Comparison of ENCODE assay signal across 29 mouse cellular contexts in the genomic region with DNA sequence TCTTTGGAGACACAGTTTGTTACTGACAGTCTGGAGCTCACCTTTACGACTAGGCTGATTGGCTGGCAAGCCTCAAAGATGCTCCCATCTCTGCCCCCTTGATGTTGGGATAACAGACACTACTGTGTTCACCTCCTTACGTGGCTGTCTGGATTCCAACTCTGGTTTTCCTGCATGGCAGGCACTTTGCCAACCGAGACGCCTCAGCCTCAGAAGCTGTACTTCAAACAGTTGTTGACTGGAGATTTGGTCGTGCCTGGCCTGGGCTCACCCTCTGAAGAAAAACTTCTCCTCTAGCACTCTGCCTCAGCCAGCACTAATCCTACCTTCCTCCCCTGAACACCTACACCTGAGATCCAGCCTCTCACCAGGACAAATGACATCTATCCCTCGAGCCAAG. TPM values are rescaled to one million over a fixed set of nuclear protein-coding genes. Genes with fewer than 3 reads are reported as not detected.
"Had no signal": no experiment of that assay in that cellular context is flagged by ENCODE, and none has a peak within 500 bp of the region (broad histone marks: within the 10 kb centered on the region; RNA-seq: fewer than 3 reads in every experiment).

No protein-coding gene starts in this region.

- H3K4me3 ChIP-seq: heart, embryonic 10.5 days; heart, embryonic 12.5 days; hindbrain, embryonic 10.5 days; hindbrain, embryonic 12.5 days; intestine, embryonic 15.5 days; kidney, embryonic 15.5 days; layer of hippocampus, adult 2 months; left cerebral cortex, adult 2 months; limb, embryonic 13.5 days; liver, embryonic 13.5 days; liver, embryonic 15.5 days had no signal

- H3K36me3 ChIP-seq: heart, embryonic 10.5 days; heart, embryonic 12.5 days; hindbrain, embryonic 10.5 days; hindbrain, embryonic 12.5 days; intestine, embryonic 15.5 days; kidney, embryonic 15.5 days; limb, embryonic 13.5 days; liver, embryonic 13.5 days; liver, embryonic 15.5 days had no signal

- H3K27ac ChIP-seq: heart, embryonic 10.5 days; hindbrain, embryonic 10.5 days; hindbrain, embryonic 12.5 days; hindbrain, embryonic 14.5 days; intestine, embryonic 15.5 days; kidney, embryonic 15.5 days; kidney, postnatal 0 days; layer of hippocampus, adult 2 months; left cerebral cortex, adult 2 months; liver, embryonic 13.5 days; liver, embryonic 15.5 days had no signal

- H3K9ac ChIP-seq: heart, embryonic 12.5 days; hindbrain, embryonic 12.5 days; hindbrain, embryonic 14.5 days; intestine, embryonic 15.5 days; kidney, embryonic 15.5 days; limb, embryonic 13.5 days; liver, embryonic 13.5 days; liver, embryonic 15.5 days had no signal

- ATAC-seq: hindbrain, embryonic 16.5 days; inflammation-experienced regulatory T-cells, adult 6 months; intestine, embryonic 15.5 days had no signal

- H3K27me3 ChIP-seq: intestine, embryonic 15.5 days; kidney, embryonic 15.5 days; liver, embryonic 13.5 days; liver, embryonic 15.5 days had no signal

- H3K9me3 ChIP-seq: heart, embryonic 10.5 days; hindbrain, embryonic 10.5 days; hindbrain, embryonic 12.5 days; intestine, embryonic 15.5 days; limb, embryonic 13.5 days; liver, embryonic 13.5 days; liver, embryonic 15.5 days had no signal

- H3K4me1 ChIP-seq: heart, embryonic 10.5 days; heart, embryonic 12.5 days; hindbrain, embryonic 12.5 days; liver, embryonic 13.5 days; liver, embryonic 15.5 days had no signal

- DNase-seq: gastrocnemius, postnatal 25 days; heart, adult 18-20 months; heart, postnatal 10 days; heart, postnatal 4 days; kidney, adult 8-10 months; liver; liver, embryonic 13.5 days had no signal

- H3K4me2 ChIP-seq: heart, embryonic 12.5 days; hindbrain, embryonic 12.5 days; hindbrain, embryonic 14.5 days; intestine, embryonic 15.5 days; kidney, embryonic 15.5 days; limb, embryonic 13.5 days; liver, embryonic 11.5 days; liver, embryonic 13.5 days; liver, embryonic 15.5 days had no signal

RNA-seq across cellular contexts. Expression of a gene that starts 15.9 kb away (rescaled TPM):
- total RNA-seq: gastrocnemius, postnatal 4 days; granulocyte monocyte progenitor cell, adult 5-6 weeks; heart, postnatal 10 days; heart, postnatal 4 days; layer of hippocampus, postnatal 10 days had no signal
- polyA plus RNA-seq: heart, embryonic 12.5 days; heart, embryonic 14.5 days; heart, embryonic 16.5 days; limb, embryonic 11.5 days; liver, embryonic 11.5 days; liver, embryonic 13.5 days; liver, embryonic 15.5 days had no signal

RNA-seq across cellular contexts. Expression of a gene that starts 34.0 kb away (rescaled TPM):
- total RNA-seq: gastrocnemius, postnatal 25 days; gastrocnemius, postnatal 4 days; granulocyte monocyte progenitor cell, adult 5-6 weeks; layer of hippocampus, postnatal 10 days; left cerebral cortex, adult 2 months; left cerebral cortex, postnatal 36 days had no signal
- polyA plus RNA-seq: heart, embryonic 12.5 days; heart, embryonic 14.5 days; hindbrain, embryonic 12.5 days; hindbrain, embryonic 14.5 days; inflammation-experienced regulatory T-cells, adult 6 months; kidney, postnatal 0 days; liver, embryonic 11.5 days; liver, embryonic 13.5 days; liver, embryonic 15.5 days had no signal

RNA-seq across cellular contexts. Expression of a gene that starts 54.5 kb away (rescaled TPM):
- total RNA-seq: granulocyte monocyte progenitor cell, adult 5-6 weeks had no signal
- polyA plus RNA-seq: inflammation-experienced regulatory T-cells, adult 6 months had no signal
